Mouse (Mus musculus) cerebellum, adult 11-12 months (tissue): ENCODE measurements at regions not wholly inside any gene's neighbourhood (a gene's known extent, or its start where the extent isn't known, plus 50 kb on each side); places are given as distances from the start of the nearest gene placed in this dataset.

Experiments
- DNase-seq: peaks from one replicate; pipeline ENCODE4 v3.0.0; 2022

- DNase-seq: no peak
Observed at GRCm38 (mm10) chr13:53996867-53997266, 58.6 kb downstream of the Drd1 start.

GRCm38 (mm10) chr13:53992863-53993451 is 62.5 kb downstream of the Drd1 start:
- DNase-seq: no peak

- DNase-seq: no peak
Observed at GRCm38 (mm10) chr13:53979226-53979625, 76.3 kb downstream of the Drd1 start.

GRCm38 (mm10) chr13:53969421-53969820 is 86.1 kb downstream of the Drd1 start:
- DNase-seq: no peak

- no peak for DNase-seq
Observed at GRCm38 (mm10) chr13:53956167-53956566, 99.3 kb downstream of the Drd1 start.

- no peak for DNase-seq
Observed at GRCm38 (mm10) chr13:53948056-53948455, 107.4 kb downstream of the Drd1 start.

GRCm38 (mm10) chr13:53945681-53946080 is 109.8 kb downstream of the Drd1 start:
- no peak for DNase-seq

- peak; percentile 6 for DNase-seq
Observed at GRCm38 (mm10) chr13:53941005-53941747, 114.3 kb downstream of the Drd1 start.

- peak; percentile 20 for DNase-seq
Observed at GRCm38 (mm10) chr13:53935174-53935699, 120.3 kb downstream of the Drd1 start.

GRCm38 (mm10) chr13:53934457-53934856 is 121.0 kb downstream of the Drd1 start:
- DNase-seq: no peak

- no peak for DNase-seq
Observed at GRCm38 (mm10) chr13:53926128-53926527, 129.4 kb downstream of the Drd1 start.

GRCm38 (mm10) chr13:53924433-53924832 is 131.1 kb downstream of the Drd1 start:
- DNase-seq: no peak

- no peak for DNase-seq
Observed at GRCm38 (mm10) chr13:53923721-53924374, 131.7 kb downstream of the Drd1 start.

- DNase-seq: no peak
Observed at GRCm38 (mm10) chr13:53921796-53922195, 133.7 kb downstream of the Drd1 start.

- DNase-seq: no peak
Observed at GRCm38 (mm10) chr13:53919851-53920381, 135.6 kb downstream of the Drd1 start.

GRCm38 (mm10) chr13:53915456-53915855 is 140.0 kb downstream of the Drd1 start:
- DNase-seq: no peak

GRCm38 (mm10) chr13:53914434-53914833 is 141.1 kb downstream of the Drd1 start:
- no peak for DNase-seq

- DNase-seq: no peak
Observed at GRCm38 (mm10) chr13:53913501-53913900, 142.0 kb downstream of the Drd1 start.

GRCm38 (mm10) chr13:53911846-53912245 is 143.7 kb downstream of the Drd1 start:
- DNase-seq: no peak

GRCm38 (mm10) chr13:53911261-53911660 is 144.2 kb downstream of the Drd1 start:
- DNase-seq: no peak

GRCm38 (mm10) chr13:53910251-53910650 is 145.3 kb downstream of the Drd1 start:
- no peak for DNase-seq

- no peak for DNase-seq
Observed at GRCm38 (mm10) chr13:53904471-53904870, 151.0 kb downstream of the Drd1 start.

GRCm38 (mm10) chr13:53903626-53904025 is 151.9 kb downstream of the Drd1 start:
- no peak for DNase-seq

- no peak for DNase-seq
Observed at GRCm38 (mm10) chr13:53902831-53903230, 152.7 kb downstream of the Drd1 start.
